Mouse (Mus musculus) megakaryocyte, embryonic 14.5 days (primary cell): ENCODE measurements around the gene Arpc2.

ENCODE experiments used
- FLI1 ChIP-seq: IDR thresholded peaks from 2 replicates; pipeline ENCODE4 v1.6.1; 2012; ENCODE audit warnings: low read length, inconsistent platforms, mixed read lengths
- GATA1 ChIP-seq: IDR thresholded peaks from 3 replicates; pipeline ENCODE4 v1.6.1; 2012; ENCODE audit warnings: mixed read lengths, low read length, inconsistent platforms, borderline replicate concordance

- TF ChIP-seq GATA1 = no peak
- TF ChIP-seq FLI1 = no peak
Measured at GRCm38 (mm10) chr1:74316114-74316827, 80.4 kb downstream of the Arpc2 start.
